Mouse (Mus musculus) midbrain, embryonic 12.5 days (tissue): ENCODE measurements around the gene Rab43. TPM values are rescaled to one million over a fixed set of nuclear protein-coding genes. Genes with fewer than 3 reads are reported as not detected.

Source experiments
- ATAC-seq: fragments of 200-750 bp; cut with Nextera tagmentation; 2 replicates; pipeline ENCODE4 v1.8.0; 2017; ENCODE audit warnings: low read depth, moderate TSS enrichment, moderate library complexity; ENCODE audit not compliant: low FRiP score
- H3K27ac ChIP-seq: fragments of 300-500 bp; sonication (generic); replicated peaks from 2 replicates; pipeline ENCODE4 v1.5.1; 2016; ENCODE audit warnings: mild to moderate bottlenecking
- H3K27me3 ChIP-seq: fragments of 300-500 bp; sonication (generic); 2 replicates; pipeline ENCODE4 v1.6.1; 2016; ENCODE audit warnings: mild to moderate bottlenecking
- H3K36me3 ChIP-seq: fragments of 300-500 bp; sonication (generic); 2 replicates; pipeline ENCODE4 v1.6.1; 2016
- H3K4me1 ChIP-seq: fragments of 300-500 bp; sonication (generic); 2 replicates; pipeline ENCODE4 v1.6.1; 2016
- H3K4me2 ChIP-seq: fragments of 300-500 bp; sonication (generic); replicated peaks from 2 replicates; pipeline ENCODE4 v1.6.1; 2016; ENCODE audit warnings: mild to moderate bottlenecking, moderate library complexity
- H3K4me3 ChIP-seq: fragments of 300-500 bp; sonication (generic); 2 replicates; pipeline ENCODE4 v1.5.1; 2016; ENCODE audit warnings: mild to moderate bottlenecking
- H3K9ac ChIP-seq: fragments of 300-500 bp; sonication (generic); replicated peaks from 2 replicates; pipeline ENCODE4 v1.6.1; 2016; ENCODE audit warnings: mild to moderate bottlenecking, moderate library complexity
- H3K9me3 ChIP-seq: fragments of 300-500 bp; sonication (generic); 2 replicates; pipeline ENCODE4 v1.6.1; 2016; ENCODE audit warnings: mild to moderate bottlenecking
- WGBS: fragments of 180-500 bp; shearing (Covaris S2); methylation state at CpG from one replicate; pipeline ENCODE4 v1.1.7; 2016; 5-methylcytosine and 5-hydroxymethylcytosine counted together
- polyA plus RNA-seq: library from polyadenylated mRNA; unstranded; fragments of >200 nt; fragmentation: Nextera tagmentation; extraction: Ambion mirVana; gene quantifications from 2 replicates; pipeline ENCODE4 v1.2.1, GENCODE M21; 2016

The Rab43 gene
- polyA plus RNA-seq, 1 experiment from 2014 or later: 10.6 TPM

DNA sequence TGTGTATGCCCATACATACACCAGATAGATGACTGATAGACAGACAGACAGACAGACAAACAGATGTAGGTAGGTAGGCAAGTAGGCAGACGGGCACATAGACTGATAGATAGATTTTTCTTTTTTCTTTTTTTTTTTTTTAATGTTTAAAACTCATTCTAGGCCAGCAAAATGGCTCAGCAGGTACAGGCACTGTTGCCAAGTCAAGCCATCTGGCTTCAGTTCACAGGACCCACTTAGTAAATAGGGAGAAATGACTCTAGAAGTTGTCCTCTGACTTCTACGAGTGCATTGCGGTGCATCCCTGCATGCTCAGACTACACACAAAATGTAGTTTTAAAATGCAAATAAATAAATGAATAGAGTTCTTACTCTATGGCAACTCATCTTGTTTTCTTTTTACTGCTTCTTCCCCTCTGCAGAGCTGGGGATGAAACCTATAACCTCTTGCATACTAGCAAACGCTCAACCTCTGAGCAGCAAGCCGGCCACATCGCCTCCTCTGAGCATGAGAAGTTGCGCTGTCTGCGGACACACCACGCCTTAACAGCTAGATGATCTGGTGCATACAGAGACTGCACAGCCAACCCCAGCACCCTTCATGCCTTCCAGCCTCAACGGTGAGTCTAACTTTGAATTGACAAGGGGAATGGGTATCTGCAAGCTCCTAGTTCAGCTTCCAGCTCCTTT lies 18.0 kb downstream of the Rab43 start:
- no peak overlapping the region for H3K27ac ChIP-seq
- no peak overlapping the region for H3K4me2 ChIP-seq
- peaks cover 9% of the 10 kb centered on the region for H3K36me3 ChIP-seq
- ATAC-seq: no peak
- H3K9me3 ChIP-seq: no peaks in the 10 kb centered on the region
- H3K4me1 ChIP-seq: peaks cover 9% of the 10 kb centered on the region
- no peak overlapping the region for H3K4me3 ChIP-seq
- no peak overlapping the region for H3K9ac ChIP-seq
- H3K27me3 ChIP-seq: no peaks in the 10 kb centered on the region
- 95% methylated on average over 10 of the region's 10 CpGs for WGBS

DNA sequence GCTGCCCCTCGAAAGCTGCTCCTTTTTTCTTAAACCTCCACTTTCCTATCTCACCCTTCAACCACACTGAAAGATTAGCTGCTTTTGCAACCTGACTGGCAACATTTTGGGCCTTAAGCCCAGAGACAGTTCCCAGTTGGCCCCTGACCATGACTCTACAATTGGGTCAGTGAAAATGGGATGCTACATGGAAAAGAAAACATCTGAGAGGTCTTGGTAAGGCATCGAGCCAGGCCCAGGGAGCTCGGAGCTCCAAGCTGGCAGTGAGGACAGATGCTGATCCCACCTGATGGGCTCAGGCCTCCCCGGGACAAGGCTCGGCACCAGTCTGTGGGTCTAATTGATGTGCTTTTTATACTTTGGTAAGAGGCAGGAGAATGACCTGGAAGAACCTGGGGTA lies 20.1 kb downstream of the Rab43 start:
- peaks cover 11% of the 10 kb centered on the region for H3K4me1 ChIP-seq
- H3K9ac ChIP-seq: no peak overlapping the region
- WGBS: 93% methylated on average over 5 of the region's 5 CpGs
- H3K36me3 ChIP-seq: peaks cover 9% of the 10 kb centered on the region
- H3K4me2 ChIP-seq: no peak overlapping the region
- H3K4me3 ChIP-seq: no peak overlapping the region
- H3K27me3 ChIP-seq: no peaks in the 10 kb centered on the region
- H3K9me3 ChIP-seq: no peaks in the 10 kb centered on the region
- H3K27ac ChIP-seq: no peak overlapping the region
- no peak for ATAC-seq

GRCm38 (mm10) chr6:87790779-87791480 lies 21.0 kb downstream of the Rab43 start:
- Histone ChIP-seq H3K4me3 (no peak overlapping the region), H3K27ac (no peak overlapping the region), H3K27me3 (no peaks in the 10 kb centered on the region), H3K9me3 (no peaks in the 10 kb centered on the region), H3K36me3 (peaks cover 9% of the 10 kb centered on the region), H3K4me2 (no peak overlapping the region), H3K9ac (no peak overlapping the region), H3K4me1 (peaks cover 11% of the 10 kb centered on the region)
- ATAC-seq: no peak
- WGBS: 77% methylated on average over 7 of the region's 7 CpGs

- H3K4me1 ChIP-seq: peaks cover 11% of the 10 kb centered on the region
- no peaks in the 10 kb centered on the region for H3K9me3 ChIP-seq
- WGBS: 93% methylated on average over 6 of the region's 6 CpGs
- peaks cover 9% of the 10 kb centered on the region for H3K36me3 ChIP-seq
- no peaks in the 10 kb centered on the region for H3K27me3 ChIP-seq
- H3K27ac ChIP-seq: no peak overlapping the region
- H3K4me2 ChIP-seq: no peak overlapping the region
- H3K4me3 ChIP-seq: no peak overlapping the region
- H3K9ac ChIP-seq: no peak overlapping the region
- no peak for ATAC-seq
Measured at GRCm38 (mm10) chr6:87789791-87790190, 22.2 kb downstream of the Rab43 start.

- Histone ChIP-seq H3K27ac (peak overlapping the region; percentile 52), H3K4me3 (no peak overlapping the region), H3K9me3 (no peaks in the 10 kb centered on the region), H3K9ac (no peak overlapping the region), H3K36me3 (peaks cover 9% of the 10 kb centered on the region), H3K4me2 (no peak overlapping the region), H3K4me1 (peaks cover 11% of the 10 kb centered on the region), H3K27me3 (no peaks in the 10 kb centered on the region)
- 64% methylated on average over 5 of the region's 5 CpGs for WGBS
- no peak for ATAC-seq
Measured at GRCm38 (mm10) chr6:87788896-87789587, 22.9 kb downstream of the Rab43 start.

DNA sequence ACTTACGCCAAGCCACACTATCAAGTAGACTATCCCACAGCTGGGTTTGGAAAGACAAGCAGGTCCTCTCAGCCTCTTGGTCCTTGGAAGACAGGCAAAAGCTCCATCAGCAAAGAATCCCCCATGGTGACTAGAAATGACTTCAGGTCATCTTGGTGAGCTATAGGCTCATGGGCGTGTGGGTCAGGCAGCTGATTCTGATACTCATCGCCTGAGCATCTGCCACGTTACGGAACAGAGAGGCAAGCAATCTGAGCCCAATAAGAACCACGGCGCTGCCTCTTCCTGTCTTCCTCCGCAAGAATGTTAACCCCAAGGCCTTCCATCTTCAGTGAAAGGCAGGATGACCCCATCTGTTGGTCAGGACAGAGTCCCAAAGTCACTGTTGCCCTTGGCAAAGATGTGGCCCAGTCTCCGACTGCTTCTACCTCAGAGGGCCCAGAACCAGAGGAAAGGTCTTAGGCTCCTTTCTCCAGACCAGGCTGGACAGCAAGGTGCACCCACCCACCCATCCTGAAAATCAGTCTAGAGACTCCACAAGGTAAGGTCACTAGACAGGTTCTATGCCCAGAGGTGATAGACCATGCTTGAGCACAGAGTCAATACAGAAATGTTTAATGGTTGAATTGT lies 23.6 kb downstream of the Rab43 start:
- WGBS: 96% methylated on average over 9 of the region's 9 CpGs
- Histone ChIP-seq H3K4me2 (no peak overlapping the region), H3K4me3 (no peak overlapping the region), H3K9ac (no peak overlapping the region), H3K27me3 (no peaks in the 10 kb centered on the region), H3K9me3 (no peaks in the 10 kb centered on the region), H3K36me3 (peaks cover 9% of the 10 kb centered on the region), H3K4me1 (peaks cover 11% of the 10 kb centered on the region), H3K27ac (no peak overlapping the region)
- no peak for ATAC-seq

DNA sequence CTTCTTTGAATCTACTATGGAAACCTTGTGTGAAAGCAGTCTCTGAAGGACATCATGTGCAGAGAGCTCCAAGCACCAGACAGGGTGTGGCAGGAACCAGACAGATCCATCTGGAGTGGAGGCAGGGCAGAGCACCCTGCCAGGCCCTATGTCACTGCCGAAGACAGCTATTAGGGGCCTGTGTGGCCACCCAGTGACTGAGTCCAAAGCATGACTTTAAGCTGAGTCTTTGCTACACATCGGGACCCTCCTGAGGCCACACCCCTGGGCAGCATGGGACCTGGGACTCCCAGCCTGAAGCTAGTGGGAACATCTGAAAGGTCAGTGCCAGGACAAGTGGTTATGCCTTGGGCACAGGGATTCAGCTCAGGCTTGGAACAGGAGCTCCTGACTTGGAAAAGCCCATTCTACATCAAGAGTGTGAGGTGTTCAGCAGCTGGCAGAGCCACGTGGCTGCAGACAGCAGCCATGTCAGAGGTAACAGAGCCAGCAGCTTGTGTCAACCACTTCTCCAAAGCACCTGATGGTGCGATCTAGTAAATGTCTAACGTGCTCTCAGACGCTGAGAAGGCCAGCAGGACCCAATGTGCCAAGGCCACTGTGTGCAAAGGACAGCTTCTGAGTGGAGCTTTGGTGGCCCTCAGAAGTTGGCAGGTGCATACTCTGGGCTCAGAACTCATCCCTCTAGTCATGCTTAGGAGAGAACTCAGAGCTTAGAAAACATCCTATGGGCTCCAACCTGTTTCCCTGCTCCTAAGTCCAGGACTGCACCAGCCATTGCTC lies 24.7 kb downstream of the Rab43 start:
- H3K4me3 ChIP-seq: no peak overlapping the region
- 86% methylated on average over 6 of the region's 6 CpGs for WGBS
- H3K4me1 ChIP-seq: peaks cover 11% of the 10 kb centered on the region
- no peaks in the 10 kb centered on the region for H3K9me3 ChIP-seq
- peaks cover 5% of the 10 kb centered on the region for H3K36me3 ChIP-seq
- H3K27ac ChIP-seq: no peak overlapping the region
- no peak for ATAC-seq
- H3K27me3 ChIP-seq: no peaks in the 10 kb centered on the region
- no peak overlapping the region for H3K9ac ChIP-seq
- no peak overlapping the region for H3K4me2 ChIP-seq

GRCm38 (mm10) chr6:87786621-87787020 lies 25.3 kb downstream of the Rab43 start:
- H3K4me3 ChIP-seq: no peak overlapping the region
- H3K9ac ChIP-seq: no peak overlapping the region
- no peaks in the 10 kb centered on the region for H3K9me3 ChIP-seq
- H3K4me1 ChIP-seq: peaks cover 11% of the 10 kb centered on the region
- no peak overlapping the region for H3K4me2 ChIP-seq
- ATAC-seq: no peak
- H3K27ac ChIP-seq: no peak overlapping the region
- no peaks in the 10 kb centered on the region for H3K36me3 ChIP-seq
- H3K27me3 ChIP-seq: no peaks in the 10 kb centered on the region
- 93% methylated on average over 5 of the region's 5 CpGs for WGBS

DNA sequence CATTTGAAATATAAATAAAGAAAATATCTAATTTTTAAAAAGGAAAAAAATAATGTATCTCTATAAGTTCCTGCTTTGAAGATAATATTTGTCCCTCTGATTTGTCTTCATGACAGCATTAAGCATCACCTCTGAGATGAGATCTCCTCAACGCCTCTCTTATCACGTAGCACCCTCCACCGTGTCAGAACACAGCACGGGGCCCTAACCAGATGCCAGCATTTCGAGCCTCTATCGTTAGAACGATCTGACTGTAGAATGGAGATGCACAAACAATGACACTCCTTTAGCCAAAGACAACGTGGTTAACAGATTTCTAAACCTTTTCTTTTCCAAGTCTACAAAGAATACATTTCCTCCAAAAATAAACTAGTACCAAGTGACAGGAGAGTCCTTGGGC lies 27.9 kb downstream of the Rab43 start:
- no peaks in the 10 kb centered on the region for H3K27me3 ChIP-seq
- ATAC-seq: no peak
- WGBS: 85% methylated on average over 8 of the region's 8 CpGs

DNA sequence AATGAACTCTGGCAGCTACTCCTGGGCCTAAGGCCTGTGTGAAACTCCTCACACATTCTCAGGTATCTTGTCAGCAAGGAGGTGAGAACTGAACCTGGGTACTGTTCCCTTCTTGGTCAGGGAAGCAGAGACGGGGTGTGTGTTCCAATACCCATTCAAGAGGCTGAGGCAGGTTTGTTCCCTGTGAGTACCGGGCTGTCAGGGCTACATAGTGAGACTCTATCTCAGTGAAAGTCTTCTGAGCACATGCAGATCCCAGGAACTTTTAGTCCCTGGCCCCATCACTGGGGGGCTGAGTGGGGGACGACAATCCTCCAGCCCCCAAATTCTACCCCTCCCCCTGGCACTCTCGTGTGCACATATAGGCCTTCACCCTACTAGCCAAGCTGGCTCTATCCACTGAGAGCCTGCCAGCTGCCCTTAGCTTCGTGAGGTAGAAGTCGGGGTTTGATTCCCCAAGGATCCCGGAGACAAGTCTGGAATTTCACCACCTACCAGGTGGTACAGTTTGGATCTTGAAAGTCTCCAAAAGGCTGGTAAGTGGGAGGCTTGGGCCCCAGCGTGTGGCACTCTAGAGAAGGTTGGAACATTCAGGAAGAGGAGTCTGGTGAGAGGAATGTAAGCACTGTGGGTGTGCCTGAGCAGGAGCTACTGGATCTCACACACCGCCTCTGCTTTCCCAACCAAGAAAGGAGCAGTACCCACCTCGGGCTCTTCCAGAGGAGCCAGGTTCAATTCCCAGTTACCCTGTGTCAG lies 31.2 kb downstream of the Rab43 start:
- Histone ChIP-seq H3K4me1 (no peaks in the 10 kb centered on the region), H3K27me3 (no peaks in the 10 kb centered on the region), H3K36me3 (no peaks in the 10 kb centered on the region), H3K9me3 (no peaks in the 10 kb centered on the region), H3K9ac (no peak overlapping the region), H3K27ac (no peak overlapping the region), H3K4me3 (no peak overlapping the region), H3K4me2 (no peak overlapping the region)
- ATAC-seq: no peak
- 86% methylated on average over 10 of the region's 10 CpGs for WGBS

More for the DNA sequence above, 27.9 kb downstream of the Rab43 start:
- Histone ChIP-seq H3K9me3 (no peaks in the 10 kb centered on the region), H3K4me2 (no peak overlapping the region), H3K9ac (no peak overlapping the region), H3K4me3 (no peak overlapping the region), H3K4me1 (peaks cover 3% of the 10 kb centered on the region; the same call in 1 of the 2 replicates), H3K27ac (no peak overlapping the region), H3K36me3 (no peaks in the 10 kb centered on the region)
